Mouse (Mus musculus): Measurements from ENCODE around the gene Bmp2k.

Bmp2k gene

GRCm38 (mm10) chr5:97055511-97056068 is 58.1 kb downstream of the Bmp2k start:
- DNase-seq: peak; percentile 36

DNA sequence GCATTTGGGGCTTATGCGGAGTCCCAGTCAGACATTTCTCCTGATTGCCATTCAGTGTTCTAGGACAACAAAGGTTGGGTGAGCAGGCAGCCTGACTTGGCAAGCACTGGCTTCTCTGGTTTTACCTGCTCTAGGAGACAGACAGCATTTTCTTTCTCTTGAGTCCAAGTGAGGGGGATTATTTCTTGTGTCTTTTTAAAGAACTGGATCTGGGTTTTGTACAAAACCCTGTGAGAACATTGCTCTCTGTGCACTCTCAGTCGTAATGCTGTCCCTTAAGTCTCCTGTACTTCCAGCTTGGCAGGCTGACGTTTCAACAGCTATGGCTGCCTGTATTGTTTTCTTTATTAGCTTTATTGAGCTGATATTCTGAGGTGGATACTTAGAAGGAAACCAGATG is 58.9 kb downstream of the Bmp2k start:
- no peak for DNase-seq

DNA sequence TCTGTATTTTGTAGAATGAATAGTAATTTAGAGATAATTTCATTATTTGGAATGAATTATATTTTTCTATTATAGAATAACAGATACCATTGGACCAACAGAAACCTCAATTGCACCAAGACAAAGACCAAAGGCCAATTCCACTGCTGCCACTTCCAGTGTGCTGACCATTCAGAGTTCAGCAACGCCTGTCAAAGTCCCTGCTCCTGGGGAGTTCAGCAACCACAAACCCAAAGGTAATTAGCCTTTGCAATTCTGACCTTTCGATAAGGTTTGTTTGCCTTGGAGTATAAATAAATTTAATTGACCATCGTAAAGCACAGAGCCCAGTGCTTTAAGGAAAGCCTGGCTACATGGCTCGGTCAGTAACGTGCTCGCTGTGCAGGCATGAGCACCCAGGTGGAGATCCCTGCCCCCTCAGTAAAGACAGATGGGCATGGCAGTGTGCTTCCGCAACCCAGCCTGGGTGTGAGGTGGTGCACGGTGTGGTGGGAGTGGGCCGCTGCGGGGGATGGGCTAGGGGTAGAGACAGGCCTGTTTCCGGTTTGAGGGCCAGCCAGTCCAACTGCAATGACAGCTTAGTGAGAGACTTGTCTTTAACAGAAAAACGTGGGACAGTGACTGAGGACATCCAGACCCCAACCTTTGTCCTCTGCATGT is 59.4 kb downstream of the Bmp2k start:
- no peak for DNase-seq

DNA sequence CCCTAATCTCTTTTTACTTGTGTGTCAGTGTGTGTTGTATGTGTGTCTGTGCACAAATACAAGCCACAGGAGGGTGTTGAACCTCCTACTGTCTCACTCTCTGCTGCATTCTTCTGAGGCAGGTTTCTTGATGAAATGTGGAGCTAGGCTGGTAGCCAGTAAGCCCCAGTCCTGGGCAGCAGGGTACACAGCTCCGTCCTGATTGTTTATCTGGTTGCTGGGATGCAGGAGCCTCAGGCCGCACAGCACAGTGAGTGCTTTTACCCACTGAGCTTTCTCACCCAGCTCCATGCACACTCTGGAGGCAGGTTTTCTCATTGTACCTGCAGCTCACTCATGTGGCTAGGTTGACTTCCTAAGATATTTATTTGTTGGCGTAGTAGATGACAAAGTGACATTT is 63.4 kb downstream of the Bmp2k start:
- DNase-seq: no peak

GRCm38 (mm10) chr5:97062041-97062440 is 64.6 kb downstream of the Bmp2k start:
- no peak for DNase-seq

- no peak for DNase-seq
Observed at GRCm38 (mm10) chr5:97065746-97066145, 68.3 kb downstream of the Bmp2k start.

GRCm38 (mm10) chr5:97075476-97076151 is 78.1 kb downstream of the Bmp2k start:
- DNase-seq: no peak

DNA sequence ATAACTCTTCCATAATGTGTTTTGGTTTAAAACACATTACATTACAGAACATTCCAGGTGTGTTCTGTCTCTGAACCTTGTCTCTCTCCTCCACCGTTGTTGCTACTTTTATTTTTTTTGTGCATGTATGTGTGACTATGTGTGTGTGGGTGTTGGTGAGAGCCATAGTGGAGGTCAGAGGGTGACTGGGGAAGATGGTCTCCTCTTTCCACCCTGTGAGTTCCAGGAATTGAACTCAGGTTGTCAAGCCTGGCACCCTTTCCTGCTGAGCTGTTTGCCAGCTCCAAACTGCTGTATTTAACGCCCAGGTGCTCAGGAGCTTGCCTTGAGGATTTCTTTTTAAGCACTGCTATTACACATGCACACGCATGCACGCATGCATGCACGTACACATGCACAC is 78.7 kb downstream of the Bmp2k start:
- no peak for DNase-seq

DNA sequence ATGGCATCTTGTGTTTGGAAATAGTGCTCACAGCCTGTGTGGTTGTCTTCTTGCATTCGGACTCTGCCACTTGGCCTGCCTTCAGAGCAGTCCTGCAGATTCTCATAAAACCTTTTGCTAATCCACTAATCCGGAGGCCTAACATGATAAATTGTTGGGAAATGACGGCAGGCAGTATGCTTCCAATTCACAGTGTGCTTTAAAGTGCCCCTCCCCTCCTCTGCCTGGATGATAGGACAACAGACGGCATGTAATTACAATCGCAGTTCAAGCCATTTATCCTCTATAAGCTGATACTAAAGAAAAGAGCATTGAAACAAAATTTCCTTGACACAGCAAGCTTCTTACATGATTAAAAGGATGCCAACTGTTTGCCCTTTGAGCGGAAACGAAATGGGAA is 80.2 kb downstream of the Bmp2k start:
- DNase-seq: no peak

- no peak for DNase-seq
Observed at GRCm38 (mm10) chr5:97078641-97079040, 81.2 kb downstream of the Bmp2k start.

GRCm38 (mm10) chr5:97081481-97081880 is 84.0 kb downstream of the Bmp2k start:
- DNase-seq: no peak

DNA sequence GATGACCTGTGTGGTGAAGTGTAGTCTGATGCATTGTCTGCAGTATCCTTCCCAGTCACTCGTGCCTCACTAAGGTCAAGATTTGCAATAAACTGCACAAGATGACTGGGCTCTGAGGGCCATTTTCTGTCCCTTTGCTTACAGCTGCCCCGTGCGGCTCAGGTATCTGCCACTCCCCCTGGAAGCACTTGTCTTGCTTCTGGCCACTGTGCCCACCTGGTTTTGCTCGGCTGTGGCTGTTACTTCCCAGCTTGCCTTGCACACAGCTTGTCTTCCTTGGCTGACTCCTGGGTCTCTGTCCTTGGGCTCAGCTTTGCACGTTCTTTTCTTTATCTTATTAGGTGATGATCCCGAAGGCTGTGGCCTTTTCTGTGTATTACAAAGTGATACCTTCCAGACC is 86.2 kb downstream of the Bmp2k start:
- no peak for DNase-seq

DNA sequence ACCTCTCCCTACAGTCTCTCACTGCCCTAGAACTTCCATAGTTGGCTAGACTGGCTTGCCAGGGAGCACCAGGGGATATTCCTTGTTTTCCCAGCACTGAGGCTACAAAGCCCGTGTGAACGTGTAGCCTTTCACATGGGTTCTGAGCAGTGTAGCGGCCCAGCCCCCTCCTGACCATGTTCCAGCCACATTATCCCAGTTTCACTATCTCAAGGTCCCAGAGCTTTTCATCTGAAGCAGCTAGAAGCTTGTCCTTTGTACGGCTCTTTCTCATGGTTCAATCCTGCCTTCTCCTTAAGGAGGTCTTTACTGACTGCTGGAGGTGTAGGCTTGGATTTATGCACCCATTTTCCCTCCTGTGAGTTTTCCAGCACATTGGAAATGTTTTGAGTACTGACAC is 87.1 kb downstream of the Bmp2k start:
- DNase-seq: no peak

DNA sequence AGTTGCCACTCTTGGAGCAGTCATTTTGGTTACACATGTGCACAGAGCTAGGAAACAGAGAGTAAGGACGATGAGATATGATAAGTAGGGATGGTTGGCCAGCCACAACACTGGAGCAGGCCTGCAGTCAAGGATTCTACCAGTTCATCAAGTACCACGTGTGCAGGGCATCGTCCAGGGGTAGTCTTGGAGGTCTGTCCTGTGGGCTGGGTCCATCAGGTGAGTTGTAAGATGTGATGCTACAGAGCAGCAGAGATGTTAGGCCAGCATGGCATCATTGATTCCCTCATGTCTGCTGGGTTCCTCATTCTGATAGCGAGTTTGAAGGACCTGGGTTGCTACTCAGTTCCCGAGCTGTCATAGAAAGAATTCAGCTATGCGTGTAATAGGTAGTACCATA is 87.6 kb downstream of the Bmp2k start:
- DNase-seq: no peak

GRCm38 (mm10) chr5:97087030-97087630 is 89.6 kb downstream of the Bmp2k start:
- no peak for DNase-seq

GRCm38 (mm10) chr5:97087746-97088145 is 90.3 kb downstream of the Bmp2k start:
- DNase-seq: no peak

GRCm38 (mm10) chr5:97088231-97088630 is 90.7 kb downstream of the Bmp2k start:
- DNase-seq: no peak

- DNase-seq: no peak
Observed at GRCm38 (mm10) chr5:97089426-97089825, 91.9 kb downstream of the Bmp2k start.

GRCm38 (mm10) chr5:97090034-97090784 is 92.7 kb downstream of the Bmp2k start:
- no peak for DNase-seq

GRCm38 (mm10) chr5:97092970-97093369 is 95.5 kb downstream of the Bmp2k start:
- no peak for DNase-seq

DNA sequence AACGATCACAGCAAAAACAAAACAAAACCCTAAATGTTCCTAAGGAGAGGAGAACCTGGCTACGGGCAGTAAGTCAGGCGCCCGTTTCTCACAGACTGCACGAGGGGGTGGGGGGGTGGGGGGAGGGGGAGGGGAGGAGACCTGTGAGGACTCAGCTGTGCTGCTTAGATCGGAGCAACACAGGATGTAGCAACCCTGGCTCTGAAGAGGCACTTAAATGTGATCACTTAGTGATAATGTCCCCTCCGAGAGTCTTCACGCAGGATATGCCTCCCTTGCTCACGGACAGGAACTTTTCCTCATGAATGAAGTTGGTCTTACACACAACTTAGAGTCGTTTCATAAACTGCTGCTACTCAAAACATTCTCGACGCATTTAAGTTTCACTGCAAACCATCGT is 97.8 kb downstream of the Bmp2k start:
- DNase-seq: no peak

DNA sequence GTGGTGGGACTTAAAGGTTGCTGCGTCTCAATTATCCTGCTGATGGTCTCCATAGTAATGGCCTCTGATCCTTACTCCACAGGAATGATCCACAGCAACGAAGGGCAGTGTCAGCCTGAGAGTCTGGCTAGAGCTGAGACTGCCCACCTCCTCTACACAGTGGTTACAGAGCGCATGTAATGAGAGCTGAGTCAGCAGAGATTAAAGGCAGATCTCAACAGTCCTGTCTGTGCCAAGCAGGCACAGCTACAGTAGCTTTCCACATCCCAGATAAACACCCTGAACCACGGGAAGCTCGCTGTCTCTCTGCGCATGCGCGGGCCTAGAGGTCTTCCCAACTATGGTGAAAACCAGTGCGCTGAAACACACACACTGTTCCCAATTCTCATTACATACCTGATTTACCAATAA is 100.1 kb downstream of the Bmp2k start:
- DNase-seq: no peak

GRCm38 (mm10) chr5:97099954-97100353 is 102.5 kb downstream of the Bmp2k start:
- no peak for DNase-seq

All from thymus, postnatal 25 days (tissue).